Mouse (Mus musculus) lung, postnatal 14 days (tissue): ENCODE results near the gene Fgd1.

ENCODE experiments used
- DNase-seq: peaks from one replicate; pipeline ENCODE4 v3.0.0; 2021

Fgd1 gene

DNA sequence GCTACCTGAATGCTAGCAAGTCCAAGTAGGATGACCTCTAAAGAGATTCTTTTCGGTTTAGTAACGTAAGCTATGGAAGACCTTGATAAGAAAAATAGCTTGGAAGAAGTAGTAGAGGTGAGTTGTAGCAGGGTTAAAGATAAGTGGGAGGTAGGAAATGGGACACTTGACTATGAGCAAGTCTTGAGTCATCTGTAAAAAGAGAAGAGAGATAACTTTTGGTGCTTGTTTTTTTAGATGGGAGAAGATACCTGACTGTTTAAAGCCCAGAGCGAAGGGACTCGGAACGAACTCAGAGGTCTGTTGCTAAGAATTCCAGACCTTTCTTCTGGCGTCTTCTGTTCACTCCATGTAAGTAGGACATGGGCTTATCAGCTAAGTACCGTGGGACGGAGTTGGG is at the start of gene Fgd1:
Gene Fgd1 (plus strand): TSS at position 301 of the 400 bp plus-strand sequence.
- no peak for DNase-seq

- no peak for DNase-seq
Measured at GRCm38 (mm10) chrX:150996775-150997174, 49.2 kb upstream of the Fgd1 start.

GRCm38 (mm10) chrX:151016938-151017877 is 28.7 kb upstream of the Fgd1 start, which contains the start of gene Gnl3l:
Gnl3l (minus strand) TSS chrX:151017322.
- peak; percentile 87 for DNase-seq

- no peak for DNase-seq
Measured at GRCm38 (mm10) chrX:151017897-151018296, 28.1 kb upstream of the Fgd1 start.

DNA sequence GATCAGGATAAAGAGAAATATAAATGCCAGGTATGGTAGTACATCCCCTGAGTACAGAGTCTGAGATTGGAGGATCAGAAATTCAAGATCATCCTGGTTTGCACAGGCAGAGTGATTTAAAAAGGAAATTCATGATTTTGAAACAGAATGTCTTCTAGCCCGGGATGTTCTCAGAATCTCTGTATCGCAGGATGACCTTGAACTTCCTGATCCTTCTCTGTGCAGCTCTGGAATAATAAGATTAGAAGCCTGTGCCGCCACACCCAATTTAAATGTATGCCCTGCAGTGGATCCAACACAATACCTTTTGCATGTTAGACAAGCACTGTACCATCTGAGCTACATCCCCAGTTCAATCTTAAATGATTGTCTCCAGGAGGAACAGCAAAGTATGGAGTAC is 27.2 kb upstream of the Fgd1 start:
- no peak for DNase-seq

DNA sequence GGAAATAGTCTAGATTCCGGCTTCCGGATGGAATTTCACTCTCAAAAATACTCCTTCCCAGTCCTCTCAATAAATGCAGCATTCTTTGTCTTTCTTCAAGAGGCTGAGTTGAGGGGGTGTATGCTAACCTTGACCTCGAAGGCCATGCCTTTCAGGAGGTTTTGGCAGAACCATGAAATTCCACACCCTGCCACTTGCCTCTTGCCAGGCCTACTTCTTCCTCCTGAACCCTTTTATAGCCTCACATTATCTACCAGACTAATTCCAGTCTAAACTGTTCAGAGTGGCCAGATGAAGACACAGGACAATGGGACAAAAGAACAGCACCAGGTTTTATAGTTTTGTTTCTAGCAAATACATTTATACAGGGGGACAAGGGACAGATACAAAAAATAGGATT is 14.6 kb upstream of the Fgd1 start:
- DNase-seq, result no peak

DNA sequence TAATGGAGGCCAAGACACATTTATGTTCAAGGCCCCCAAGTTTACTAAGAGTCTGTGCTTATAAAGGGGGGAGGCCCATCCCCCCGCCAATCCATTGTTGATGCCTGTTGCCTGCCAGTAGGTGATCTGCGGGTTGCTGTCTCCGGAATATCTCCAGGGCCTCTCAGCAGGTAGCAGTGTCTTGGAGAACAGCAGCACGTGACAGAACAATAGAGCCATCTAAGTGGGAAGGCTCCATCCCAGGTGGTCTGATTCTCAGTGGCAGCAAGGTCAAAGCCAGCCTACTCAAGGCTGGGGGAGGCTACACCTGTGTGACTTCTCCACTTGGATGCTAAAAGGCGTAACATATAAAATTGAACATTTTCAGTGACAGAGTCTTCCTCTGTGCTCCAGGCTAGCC is 4.7 kb upstream of the Fgd1 start:
- DNase-seq, result no peak

DNA sequence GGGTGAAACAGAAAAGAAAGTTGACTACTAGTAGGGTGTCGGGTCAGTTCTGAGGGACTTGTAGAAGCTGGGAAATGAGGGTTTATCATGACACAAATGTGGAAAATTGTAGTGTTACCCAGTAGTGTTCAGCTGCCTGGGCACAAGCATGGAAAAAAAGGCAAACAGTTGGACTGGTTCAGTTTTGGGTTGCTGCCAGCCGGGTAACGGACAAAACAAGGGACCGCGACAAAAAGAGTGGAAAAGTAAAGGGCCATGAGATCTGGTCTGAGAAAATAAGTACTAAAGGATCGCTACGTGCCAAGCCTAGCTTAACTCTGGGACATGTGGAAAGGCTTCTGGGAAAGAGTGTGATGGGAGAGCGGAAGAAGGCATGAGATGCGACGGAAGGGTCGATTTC is 371 bp downstream of the Fgd1 start:
- no peak for DNase-seq

- peak; percentile 86 for DNase-seq
Measured at GRCm38 (mm10) chrX:151046777-151047430, 954 bp downstream of the Fgd1 start.

DNA sequence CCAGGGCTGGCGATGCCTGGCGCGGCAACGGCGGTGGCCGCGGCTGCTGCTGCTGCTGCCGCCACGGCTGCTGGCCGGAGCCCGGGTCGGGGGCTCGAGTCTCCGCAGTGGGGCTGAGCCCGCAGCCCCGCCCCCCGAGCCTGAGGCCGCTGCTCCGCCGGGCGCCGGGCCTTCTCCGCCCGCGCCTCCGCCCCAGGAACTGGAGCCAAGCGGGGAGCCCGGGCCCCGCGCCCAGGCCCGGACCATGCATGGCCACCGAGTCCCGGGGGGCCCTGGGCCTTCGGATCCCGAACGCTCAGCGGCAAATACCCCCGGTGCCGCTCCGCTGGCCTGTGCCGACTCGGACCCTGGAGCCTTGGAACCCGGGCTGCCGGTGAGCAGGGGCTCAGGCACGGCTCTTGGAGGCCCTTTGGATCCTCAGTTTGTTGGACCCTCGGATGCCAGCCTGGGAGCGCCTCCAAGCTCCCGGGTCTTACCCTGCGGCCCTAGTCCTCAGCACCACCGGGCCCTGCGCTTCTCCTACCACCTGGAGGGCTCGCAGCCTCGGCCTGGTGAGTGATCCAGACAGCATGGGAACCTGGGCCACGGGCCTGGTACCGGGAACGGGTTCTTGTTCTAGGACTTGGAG is 1.6 kb downstream of the Fgd1 start:
- no peak for DNase-seq

GRCm38 (mm10) chrX:151049661-151050215 is 3.8 kb downstream of the Fgd1 start:
- DNase-seq, result no peak

- DNase-seq, result no peak
Measured at GRCm38 (mm10) chrX:151050337-151050736, 4.4 kb downstream of the Fgd1 start.

DNA sequence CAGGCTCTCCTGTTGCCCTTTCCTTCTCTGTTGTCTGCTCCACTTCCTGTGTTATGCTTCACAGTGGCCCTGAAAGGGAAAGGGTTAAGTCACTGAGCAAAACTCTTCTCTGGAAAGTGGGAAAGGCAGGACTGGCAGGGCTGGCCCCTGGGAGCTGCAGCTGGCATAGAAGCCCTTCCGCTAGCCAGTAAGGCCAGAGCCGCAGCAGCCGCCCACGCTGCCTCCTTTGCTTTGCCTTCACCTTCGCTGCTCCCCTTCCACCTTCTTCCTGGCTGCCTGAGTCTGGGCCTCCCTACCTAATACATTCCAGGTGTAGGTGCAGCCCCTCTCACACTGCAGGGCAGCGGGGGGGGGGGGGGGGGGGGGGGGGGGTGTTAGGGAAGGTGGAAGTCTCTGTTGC is 8.5 kb downstream of the Fgd1 start:
- no peak for DNase-seq

GRCm38 (mm10) chrX:151055559-151055958 is 9.6 kb downstream of the Fgd1 start:
- peak; percentile 27 for DNase-seq

GRCm38 (mm10) chrX:151059346-151059745 is 13.4 kb downstream of the Fgd1 start:
- peak; percentile 4 for DNase-seq

- no peak for DNase-seq
Measured at GRCm38 (mm10) chrX:151061615-151062299, 15.8 kb downstream of the Fgd1 start.

DNA sequence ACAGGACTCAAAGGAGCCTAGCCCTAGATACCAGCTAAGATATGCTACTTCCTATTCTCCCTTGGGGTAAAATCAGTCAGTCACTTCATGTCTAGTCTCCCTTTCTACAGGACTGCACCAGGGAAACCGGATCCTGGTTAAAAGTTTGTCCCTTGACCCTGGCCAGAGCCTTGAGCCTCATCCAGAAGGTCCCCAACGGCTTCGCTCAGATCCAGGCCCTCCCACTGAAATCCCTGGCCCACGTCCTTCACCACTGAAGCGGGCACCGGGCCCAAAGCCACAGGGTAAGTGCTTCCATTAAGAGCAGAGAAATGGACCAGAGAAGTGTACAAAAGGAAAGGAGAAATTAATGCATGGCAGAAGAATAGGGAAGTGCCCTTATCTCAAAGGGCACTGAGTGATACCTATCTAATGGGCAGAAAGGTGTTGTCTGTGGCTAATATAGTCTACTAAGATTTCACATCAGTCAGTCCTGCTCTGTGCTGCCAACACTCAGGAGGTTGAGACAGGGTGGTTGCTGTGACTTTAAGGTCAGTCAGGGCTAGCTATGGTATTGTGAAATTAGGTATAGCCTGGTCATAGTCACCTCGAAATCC is 20.2 kb downstream of the Fgd1 start:
- no peak for DNase-seq

DNA sequence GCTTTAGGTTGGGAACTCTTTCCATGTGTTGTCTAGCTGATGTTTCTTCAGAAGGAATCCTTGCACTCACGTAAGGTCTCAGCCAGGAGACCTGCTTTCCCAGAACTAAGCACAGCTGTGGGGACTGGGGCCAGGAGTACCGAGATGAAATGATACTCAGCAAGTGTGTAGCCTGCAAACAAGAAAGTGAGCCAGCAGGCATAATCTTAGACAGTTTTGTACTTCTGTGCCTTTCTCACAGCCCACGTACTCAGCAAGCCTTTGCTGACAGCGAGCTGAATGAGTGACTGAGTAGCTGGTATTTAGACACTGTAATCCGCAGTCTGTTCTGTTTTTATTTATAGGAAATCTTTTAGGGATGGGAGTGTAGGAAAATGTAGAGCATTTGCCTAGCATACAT is 21.9 kb downstream of the Fgd1 start:
- DNase-seq, result no peak

GRCm38 (mm10) chrX:151076007-151076406 is 30.1 kb downstream of the Fgd1 start:
- DNase-seq, result no peak

DNA sequence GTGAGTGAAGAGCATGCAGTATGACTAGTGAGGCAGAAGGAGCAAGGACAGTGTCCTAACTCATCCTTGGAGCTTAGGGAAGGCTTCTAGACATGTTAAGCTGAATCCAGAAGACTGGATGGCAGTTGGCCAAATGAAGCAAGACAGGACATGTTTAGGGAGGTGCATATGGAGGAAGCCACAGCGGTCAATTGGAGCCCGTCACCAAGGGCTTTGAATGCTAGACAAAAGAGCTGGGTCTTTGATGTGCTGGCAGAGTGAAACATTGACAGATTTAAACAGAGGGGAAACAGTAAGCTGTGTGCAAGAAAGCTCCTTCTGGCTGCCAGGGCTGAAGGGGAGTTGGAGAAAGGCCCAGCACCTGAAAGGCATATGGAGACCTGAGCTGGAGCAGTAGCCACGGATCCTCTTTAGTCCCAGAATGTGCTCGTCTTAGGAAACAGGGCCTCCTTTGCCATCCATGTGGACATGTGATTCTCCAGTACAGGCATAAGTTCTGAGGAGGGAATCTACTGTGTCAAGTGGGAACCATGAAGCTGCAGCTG is 31.1 kb downstream of the Fgd1 start:
- DNase-seq, result no peak

- no peak for DNase-seq
Measured at GRCm38 (mm10) chrX:151085599-151085998, 39.6 kb downstream of the Fgd1 start.

DNA sequence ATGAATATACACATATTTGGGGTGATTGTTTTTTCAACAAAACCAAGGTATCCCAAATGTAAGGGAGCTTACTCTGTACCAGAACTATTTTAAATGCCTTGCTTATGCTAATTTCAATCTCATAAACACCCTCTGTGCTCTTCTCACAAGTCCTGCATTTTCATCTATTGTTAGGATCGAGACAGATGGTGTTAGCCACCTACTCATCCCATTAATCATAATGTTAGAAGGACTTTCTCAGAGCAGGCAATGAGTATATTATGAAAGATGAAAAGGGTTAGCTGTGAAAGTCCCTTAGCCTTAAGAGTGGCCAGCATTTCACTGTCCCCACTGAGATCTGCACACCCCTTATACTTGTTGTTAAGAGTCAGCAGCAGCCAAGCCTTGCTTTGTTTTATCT is 41.5 kb downstream of the Fgd1 start:
- DNase-seq, result no peak
